Mouse (Mus musculus): ENCODE results near the gene Prpsap2. TPM values are rescaled to one million over a fixed set of nuclear protein-coding genes. Genes with fewer than 3 reads are reported as not detected.
"Not testable (repeated sequence)": the region's sequence is repeated elsewhere in the genome, so short reads cannot be mapped to it uniquely, and the experiment has no call there.

The Prpsap2 gene
- 66.0 and 69.6 TPM in 2 replicates for polyA plus RNA-seq (2015; fragmentation: Nextera tagmentation; extraction: Ambion mirVana)

DNA sequence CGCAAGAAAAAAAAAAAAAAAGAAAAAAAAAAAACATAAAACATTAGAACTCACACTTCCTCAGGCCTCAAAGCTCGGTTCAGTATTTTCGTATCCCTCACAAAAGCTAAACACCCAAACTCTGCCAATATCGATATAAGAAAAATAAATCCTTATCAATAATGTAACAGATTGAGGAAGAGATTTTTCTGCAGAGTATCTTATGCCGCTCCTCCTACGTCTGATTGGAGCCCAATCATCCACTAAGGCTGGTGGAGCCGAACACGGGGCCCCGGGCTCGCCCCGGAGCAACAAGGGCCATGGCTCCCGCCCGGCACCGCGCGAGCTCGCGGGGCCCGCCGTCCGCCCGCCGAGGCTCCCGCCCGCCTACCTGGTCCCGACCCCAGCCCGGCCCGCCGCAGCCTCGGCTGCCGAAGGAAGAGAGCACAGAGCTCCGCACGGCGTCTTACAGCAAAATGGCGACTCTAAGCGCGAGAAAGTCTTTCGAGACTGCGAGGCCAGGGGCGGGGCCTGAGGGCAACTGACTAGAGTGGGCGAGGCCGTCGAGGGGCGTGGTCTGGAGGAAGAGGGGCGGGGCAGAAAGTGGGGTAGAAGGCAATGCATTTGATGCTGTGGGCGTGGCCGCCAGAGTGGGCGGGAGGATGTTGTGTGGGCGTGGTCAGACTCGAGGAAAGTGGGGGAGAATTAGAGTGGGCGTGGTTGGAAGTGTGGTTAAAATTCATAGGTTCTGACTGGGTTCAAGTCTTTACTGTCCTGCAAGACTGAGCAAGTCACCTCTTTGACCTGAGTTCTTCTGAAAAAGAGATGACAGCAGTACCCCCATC is at the start of gene Prpsap2:
Prpsap2 (minus strand) TSS at position 505 of the 824 bp plus-strand sequence.
- under 1% methylated on average over 51 of the region's 51 CpGs for WGBS
- H3K27ac ChIP-seq = peak within 1 kb of the TSS; percentile 85
- H3K4me2 ChIP-seq = peak within 1 kb of the TSS; percentile 71
- H3K9ac ChIP-seq = peak within 1 kb of the TSS; percentile 77
- H3K9me3 ChIP-seq (replicated peaks) = no peaks in the 10 kb centered on the region
- H3K27me3 ChIP-seq = no peaks in the 10 kb centered on the region
- ATAC-seq = peak; percentile 94
- peaks cover 15% of the 10 kb centered on the region for H3K4me1 ChIP-seq
- H3K36me3 ChIP-seq (ENCODE audit: poor library complexity, severe bottlenecking) = peaks cover 5% of the 10 kb centered on the region
- peak within 1 kb of the TSS; percentile 57 for H3K4me3 ChIP-seq

GRCm38 (mm10) chr11:61809793-61810192 is 47.9 kb upstream of the Prpsap2 start:
- 14% methylated on average over 4 of the region's 4 CpGs for WGBS
- no peak for ATAC-seq
- Histone ChIP-seq H3K36me3 (ENCODE audit: poor library complexity, severe bottlenecking) (peaks cover 77% of the 10 kb centered on the region), H3K4me1 (0 out of 2 replicates have a peak, but pooled peaks cover 3% of the 10 kb centered on the region), H3K9me3 (replicated peaks) (no peaks in the 10 kb centered on the region), H3K27ac (no peak overlapping the region), H3K4me2 (no peak overlapping the region), H3K27me3 (no peaks in the 10 kb centered on the region), H3K9ac (no peak overlapping the region), H3K4me3 (no peak overlapping the region)

GRCm38 (mm10) chr11:61808551-61809117 is 46.7 kb upstream of the Prpsap2 start:
- Histone ChIP-seq H3K9ac (no peak overlapping the region), H3K4me3 (no peak overlapping the region), H3K4me1 (0 out of 2 replicates have a peak, but pooled peaks cover 3% of the 10 kb centered on the region), H3K4me2 (no peak overlapping the region), H3K36me3 (ENCODE audit: poor library complexity, severe bottlenecking) (peaks cover 70% of the 10 kb centered on the region), H3K9me3 (replicated peaks) (no peaks in the 10 kb centered on the region), H3K27ac (no peak overlapping the region), H3K27me3 (no peaks in the 10 kb centered on the region)
- ATAC-seq = no peak
- WGBS = 98% methylated on average over 2 of the region's 2 CpGs

- no peak overlapping the region for H3K4me2 ChIP-seq
- H3K9me3 ChIP-seq (replicated peaks) = no peaks in the 10 kb centered on the region
- H3K4me3 ChIP-seq = no peak overlapping the region
- no peaks in the 10 kb centered on the region for H3K4me1 ChIP-seq
- no peak overlapping the region for H3K27ac ChIP-seq
- no peak for ATAC-seq
- peaks cover 63% of the 10 kb centered on the region for H3K36me3 ChIP-seq (ENCODE audit: poor library complexity, severe bottlenecking)
- H3K27me3 ChIP-seq = no peaks in the 10 kb centered on the region
- no peak overlapping the region for H3K9ac ChIP-seq
- 97% methylated on average over 1 of the region's 1 CpGs for WGBS
Measured at GRCm38 (mm10) chr11:61793441-61793840, 31.6 kb upstream of the Prpsap2 start.

DNA sequence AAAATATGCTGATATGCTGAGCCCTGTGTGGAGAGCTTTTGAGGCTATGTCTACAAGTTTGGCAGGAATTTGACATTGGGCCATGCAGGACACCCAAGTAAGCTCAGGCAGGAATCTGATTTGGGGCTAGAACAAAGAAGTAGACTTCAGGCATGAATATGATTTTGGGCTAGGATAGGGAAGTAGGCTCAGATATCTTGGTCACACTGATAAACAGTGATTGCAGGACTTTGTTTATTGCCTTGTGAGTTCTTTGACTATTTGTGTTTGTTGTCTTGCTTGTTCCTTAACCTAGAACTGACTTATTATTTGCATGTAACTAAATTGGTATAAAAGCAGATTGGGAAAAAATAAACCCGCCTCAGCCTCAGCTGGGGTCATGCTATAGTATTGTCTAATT is 26.7 kb upstream of the Prpsap2 start:
- 90% methylated on average over 1 of the region's 1 CpGs for WGBS
- H3K9me3 ChIP-seq (replicated peaks) = no peaks in the 10 kb centered on the region
- H3K4me2 ChIP-seq = no peak overlapping the region
- H3K4me3 ChIP-seq = no peak overlapping the region
- H3K4me1 ChIP-seq = no peaks in the 10 kb centered on the region
- H3K9ac ChIP-seq = no peak overlapping the region
- peaks cover 80% of the 10 kb centered on the region for H3K36me3 ChIP-seq (ENCODE audit: poor library complexity, severe bottlenecking)
- no peak for ATAC-seq
- H3K27ac ChIP-seq = no peak overlapping the region
- no peaks in the 10 kb centered on the region for H3K27me3 ChIP-seq

- H3K27ac ChIP-seq; ATAC-seq; H3K4me2 ChIP-seq; H3K9ac ChIP-seq; H3K4me1 ChIP-seq; H3K4me3 ChIP-seq; H3K27me3 ChIP-seq; H3K9me3 ChIP-seq (replicated peaks): not testable (repeated sequence)
- peaks cover 69% of the 10 kb centered on the region for H3K36me3 ChIP-seq (ENCODE audit: poor library complexity, severe bottlenecking)
- 93% methylated on average over 3 of the region's 3 CpGs for WGBS
Measured at GRCm38 (mm10) chr11:61782526-61782925, 20.6 kb upstream of the Prpsap2 start.

DNA sequence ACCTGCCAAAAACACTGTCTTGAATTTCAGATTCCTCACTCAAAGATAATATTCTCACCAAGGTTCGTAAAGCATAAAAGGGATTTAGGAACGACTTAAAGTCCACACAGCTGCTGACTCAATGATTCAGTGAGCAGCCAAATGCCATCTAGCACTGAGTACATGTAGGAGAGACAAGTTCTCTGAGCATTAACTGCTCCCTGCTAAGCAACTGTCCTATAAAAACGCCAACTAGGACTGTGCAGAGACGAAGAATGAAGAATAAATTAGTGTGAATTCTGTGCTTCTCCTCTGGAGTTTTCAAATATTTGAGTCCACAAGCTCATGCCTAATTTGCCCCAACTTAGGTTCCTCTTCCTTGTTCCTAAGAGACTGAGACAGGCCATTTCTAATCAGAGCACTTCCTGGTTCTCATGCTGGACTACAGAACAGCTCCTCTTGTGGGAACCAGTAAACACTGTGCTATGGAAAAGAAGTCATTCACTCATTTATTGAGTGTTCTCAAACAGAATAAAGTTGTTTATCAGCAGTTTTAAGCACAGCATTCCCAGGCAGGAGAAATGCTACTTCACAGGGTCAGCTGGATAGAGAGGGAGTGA is 12.8 kb upstream of the Prpsap2 start:
- no peak overlapping the region for H3K4me2 ChIP-seq
- no peak overlapping the region for H3K9ac ChIP-seq
- no peak for ATAC-seq
- H3K9me3 ChIP-seq (replicated peaks) = no peaks in the 10 kb centered on the region
- H3K4me1 ChIP-seq = no peaks in the 10 kb centered on the region
- no peak overlapping the region for H3K27ac ChIP-seq
- 91% methylated on average over 4 of the region's 4 CpGs for WGBS
- no peak overlapping the region for H3K4me3 ChIP-seq
- H3K27me3 ChIP-seq = no peaks in the 10 kb centered on the region
- peaks cover 49% of the 10 kb centered on the region for H3K36me3 ChIP-seq (ENCODE audit: poor library complexity, severe bottlenecking)

- H3K9ac ChIP-seq = 0 out of 2 replicates have a peak overlapping the region, but pooled peaks have one; percentile 77
- no peak overlapping the region for H3K27ac ChIP-seq
- H3K9me3 ChIP-seq (replicated peaks) = no peaks in the 10 kb centered on the region
- WGBS = 74% methylated on average over 5 of the region's 5 CpGs
- peaks cover 13% of the 10 kb centered on the region for H3K36me3 ChIP-seq (ENCODE audit: poor library complexity, severe bottlenecking)
- peak overlapping the region; percentile 71 for H3K4me2 ChIP-seq
- H3K4me3 ChIP-seq = peak overlapping the region; percentile 57
- no peaks in the 10 kb centered on the region for H3K27me3 ChIP-seq
- peaks cover 15% of the 10 kb centered on the region for H3K4me1 ChIP-seq
- ATAC-seq = no peak
Measured at GRCm38 (mm10) chr11:61760518-61760917, 1.4 kb downstream of the Prpsap2 start.

GRCm38 (mm10) chr11:61757151-61757550 is 4.7 kb downstream of the Prpsap2 start:
- Histone ChIP-seq H3K9ac (no peak overlapping the region), H3K27ac (no peak overlapping the region), H3K4me1 (peaks cover 15% of the 10 kb centered on the region), H3K27me3 (no peaks in the 10 kb centered on the region), H3K36me3 (ENCODE audit: poor library complexity, severe bottlenecking) (peaks cover 40% of the 10 kb centered on the region), H3K4me2 (no peak overlapping the region), H3K4me3 (no peak overlapping the region), H3K9me3 (replicated peaks) (no peaks in the 10 kb centered on the region)
- 96% methylated on average over 2 of the region's 2 CpGs for WGBS
- no peak for ATAC-seq

- Histone ChIP-seq H3K4me3 (no peak overlapping the region), H3K4me2 (no peak overlapping the region), H3K4me1 (no peaks in the 10 kb centered on the region), H3K27me3 (no peaks in the 10 kb centered on the region), H3K36me3 (ENCODE audit: poor library complexity, severe bottlenecking) (peaks cover 81% of the 10 kb centered on the region), H3K9me3 (replicated peaks) (no peaks in the 10 kb centered on the region), H3K9ac (no peak overlapping the region), H3K27ac (no peak overlapping the region)
- WGBS = 77% methylated on average over 5 of the region's 5 CpGs
- ATAC-seq = no peak
Measured at GRCm38 (mm10) chr11:61751612-61752011, 10.3 kb downstream of the Prpsap2 start.

- no peak overlapping the region for H3K27ac ChIP-seq
- ATAC-seq = no peak
Measured at GRCm38 (mm10) chr11:61747161-61747560, 14.7 kb downstream of the Prpsap2 start.

DNA sequence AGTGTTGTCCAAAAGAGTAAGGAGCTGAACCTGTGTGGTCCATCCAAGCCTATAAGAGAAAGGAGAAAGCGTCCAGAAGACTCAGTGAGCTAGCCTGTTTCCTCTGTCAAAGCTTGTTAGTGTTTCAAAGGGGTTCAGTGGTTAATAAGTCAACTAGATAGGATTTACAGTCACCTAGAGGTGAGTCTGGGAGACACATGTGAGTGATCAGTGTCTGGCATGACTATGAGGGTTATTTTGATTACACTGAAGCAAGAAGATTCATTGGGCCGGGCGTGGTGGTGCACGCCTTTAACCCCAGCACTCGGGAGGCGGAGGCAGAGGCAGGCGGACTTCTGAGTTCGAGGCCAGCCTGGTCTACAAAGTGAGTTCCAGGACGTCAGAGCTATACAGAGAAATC is 16.1 kb downstream of the Prpsap2 start:
- no peak for ATAC-seq
- Histone ChIP-seq H3K27me3 (no peaks in the 10 kb centered on the region), H3K9me3 (replicated peaks) (no peaks in the 10 kb centered on the region), H3K4me1 (no peaks in the 10 kb centered on the region), H3K36me3 (ENCODE audit: poor library complexity, severe bottlenecking) (peaks cover 87% of the 10 kb centered on the region), H3K27ac (no peak overlapping the region), H3K9ac (no peak overlapping the region), H3K4me3 (no peak overlapping the region), H3K4me2 (no peak overlapping the region)
- 94% methylated on average over 9 of the region's 9 CpGs for WGBS

More at GRCm38 (mm10) chr11:61747161-61747560, 14.7 kb downstream of the Prpsap2 start:
- no peaks in the 10 kb centered on the region for H3K9me3 ChIP-seq (replicated peaks)
- H3K4me3 ChIP-seq = no peak overlapping the region
- no peak overlapping the region for H3K4me2 ChIP-seq
- no peaks in the 10 kb centered on the region for H3K4me1 ChIP-seq
- no peaks in the 10 kb centered on the region for H3K27me3 ChIP-seq
- H3K36me3 ChIP-seq (ENCODE audit: poor library complexity, severe bottlenecking) = peaks cover 87% of the 10 kb centered on the region
- 76% methylated on average over 3 of the region's 3 CpGs for WGBS
- H3K9ac ChIP-seq = no peak overlapping the region

All from forebrain, embryonic 13.5 days (tissue).